ENCODE assay signal across 8 mouse cellular contexts in the genomic region with DNA sequence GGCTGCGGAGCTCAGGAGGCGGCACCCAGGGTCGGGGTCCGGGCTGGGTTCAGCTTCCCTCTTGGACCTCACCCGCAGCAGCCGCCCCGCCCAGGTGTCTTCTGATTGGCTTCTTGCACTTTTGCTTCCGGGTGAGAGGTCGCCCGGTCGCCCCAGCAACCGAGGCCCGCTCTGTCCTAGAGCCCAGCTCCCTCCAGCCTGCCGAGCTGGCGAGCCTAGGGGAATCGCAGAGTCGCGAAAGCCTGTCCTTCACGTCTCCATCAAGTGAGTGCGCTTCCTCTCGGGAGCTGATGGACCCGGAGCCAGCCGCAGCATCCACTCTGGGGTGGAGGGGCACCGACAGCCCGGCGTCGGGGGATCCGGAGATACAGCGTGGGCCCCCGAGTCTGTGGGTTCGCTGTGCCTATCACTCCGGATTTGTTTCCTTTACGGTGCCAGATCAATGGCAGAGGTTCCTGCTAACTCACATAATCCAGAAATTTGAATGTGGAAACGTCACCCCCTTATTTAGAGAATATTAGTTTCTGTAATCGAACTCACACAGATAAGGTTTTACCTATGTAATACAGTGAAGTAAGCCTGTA. TPM values are rescaled to one million over a fixed set of nuclear protein-coding genes. Genes with fewer than 3 reads are reported as not detected.
DNase-seq lines count a peak whose midpoint lies in the region; ATAC-seq and TF ChIP-seq lines count a peak whose summit lies in the region.

Gene Morn2, plus strand, starts transcription at position 130 of the 584 bp plus-strand sequence.
Gene Dhx57, minus strand, starts transcription at position 403 of the 584 bp plus-strand sequence.

- under 1% methylated on average over 35 of the region's 35 CpGs for WGBS in forebrain, embryonic 16.5 days
- under 1% methylated on average over 32 of the region's 35 CpGs for WGBS in lung, embryonic 15.5 days

- H3K36me3 ChIP-seq in ES-E14 (ENCODE audit: control insufficient read depth, insufficient read depth, low read length, poor library complexity, severe bottlenecking) = no peaks in the 10 kb centered on the region
- no peaks in the 10 kb centered on the region for H3K36me3 ChIP-seq in forebrain, embryonic 16.5 days (ENCODE audit: control insufficient read depth, insufficient read depth)
- no peaks in the 10 kb centered on the region for H3K36me3 ChIP-seq in lung, embryonic 15.5 days

- in situ Hi-C loops in ES-E14 (cut with MboI; ENCODE audit: low sequenced_read_pairs in 2 of 2, unreplicated experiment in 2 of 2) = no loop called here

- ATAC-seq in forebrain, embryonic 16.5 days = peak; percentile 98
- ATAC-seq in lung, embryonic 15.5 days (ENCODE audit: borderline replicate concordance, extremely low read depth, low FRiP score, low TSS enrichment) = peak; percentile 99

- H3K4me3 ChIP-seq in ES-E14 (ENCODE audit: insufficient read depth in 1 of 2, low read depth in 1 of 2, low read length in 2 of 2, poor library complexity in 1 of 2, severe bottlenecking in 1 of 2) = peak within 1 kb of the TSS; percentile 84 to 96
- peak within 1 kb of the TSS; percentile 93 for H3K4me3 ChIP-seq in forebrain, embryonic 16.5 days (replicated peaks; ENCODE audit: low read length)
- peak within 1 kb of the TSS; percentile 96 for H3K4me3 ChIP-seq in lung, embryonic 15.5 days

- no peaks in the 10 kb centered on the region for H3K9me3 ChIP-seq in ES-E14 (ENCODE audit: control insufficient read depth, insufficient read depth, low read depth, low read length)
- H3K9me3 ChIP-seq in forebrain, embryonic 16.5 days (ENCODE audit: control insufficient read depth, low read length) = no peaks in the 10 kb centered on the region
- H3K9me3 ChIP-seq in lung, embryonic 15.5 days = no peaks in the 10 kb centered on the region

- H3K4me2 ChIP-seq in forebrain, embryonic 16.5 days (ENCODE audit: low read length) = peak within 1 kb of the TSS; percentile 58
- peak within 1 kb of the TSS; percentile 79 for H3K4me2 ChIP-seq in lung, embryonic 15.5 days

- no peaks in the 10 kb centered on the region for H3K27me3 ChIP-seq in forebrain, embryonic 16.5 days (replicated peaks; ENCODE audit: control insufficient read depth, insufficient read depth, low read length)
- H3K27me3 ChIP-seq in lung, embryonic 15.5 days = no peaks in the 10 kb centered on the region

- DNase-seq in ES-E14 (ENCODE audit: low read depth, low spot score) = peak; percentile 96
- peak; percentile 97 for DNase-seq in cerebellum, adult 11-12 months
- peak; percentile 99 for DNase-seq in heart, postnatal 4 days
- peak; percentile 94 to 97 for DNase-seq in layer of hippocampus, adult 8-10 months (ENCODE audit: low spot score in 2 of 2)
- DNase-seq in ovary, adult 18-20 months (ENCODE audit: low spot score) = peak; percentile 95
- peak; percentile 94 for DNase-seq in thymus, postnatal 0 days (ENCODE audit: low spot score)

- H3K27ac ChIP-seq in ES-E14 (ENCODE audit: insufficient read depth, low read depth, low read length, poor library complexity, severe bottlenecking) = 0 out of 2 replicates have a peak within 1 kb of the TSS, but pooled peaks have one; percentile 3
- H3K27ac ChIP-seq in forebrain, embryonic 16.5 days (ENCODE audit: low read length) = peak within 1 kb of the TSS; percentile 94
- peak within 1 kb of the TSS; percentile 89 for H3K27ac ChIP-seq in lung, embryonic 15.5 days

- no peaks in the 10 kb centered on the region for H3K4me1 ChIP-seq in ES-E14 (ENCODE audit: control insufficient read depth in 2 of 2, insufficient read depth in 2 of 2, low read length in 2 of 2, poor library complexity in 1 of 2)
- H3K4me1 ChIP-seq in forebrain, embryonic 16.5 days (replicated peaks; ENCODE audit: control insufficient read depth, insufficient read depth, low read length) = peaks cover 12% of the 10 kb centered on the region
- H3K4me1 ChIP-seq in lung, embryonic 15.5 days = peaks cover 11% of the 10 kb centered on the region; the same call in 1 of the 2 replicates

- H3K9ac ChIP-seq in ES-E14 (ENCODE audit: insufficient read depth, low read depth, low read length, poor library complexity, severe bottlenecking) = peak within 1 kb of the TSS; percentile 82
- peak within 1 kb of the TSS; percentile 90 for H3K9ac ChIP-seq in forebrain, embryonic 16.5 days (replicated peaks; ENCODE audit: low read depth, low read length)
- peak within 1 kb of the TSS; percentile 91 for H3K9ac ChIP-seq in lung, embryonic 15.5 days

TF ChIP-seq in ES-E14, 5 proteins besides CTCF, POLR2A, EP300 and RAD21:
- TF ChIP-seq MAFK (IDR thresholded peaks at IDR 0.05; ENCODE audit: insufficient read depth, low read depth, low read length) (no peak), ZNF384 (IDR thresholded peaks at IDR 0.05; ENCODE audit: low read depth, low read length) (no peak), HCFC1 (IDR thresholded peaks at IDR 0.05; ENCODE audit: borderline replicate concordance, insufficient read depth, low read length) (peak; percentile 71; the same call in 1 of the 2 replicates), ZC3H11A (IDR thresholded peaks at IDR 0.05; ENCODE audit: borderline replicate concordance, low read depth, low read length) (peak; percentile 10; the same call in 1 of the 2 replicates), CHD2 (IDR thresholded peaks at IDR 0.05; ENCODE audit: low read depth, low read length) (peak; percentile 89)

RNA-seq across cellular contexts. Expression of gene Morn2, which starts in this region (rescaled TPM):
- total RNA-seq in ES-E14 (2012; rRNA removed) = 9.0 and 10.7 TPM in 2 replicates
- 40.8 and 42.8 TPM in 2 replicates for polyA plus RNA-seq in forebrain, embryonic 16.5 days (2015; fragmentation: Nextera tagmentation; extraction: Ambion mirVana)
- 10 to 100 TPM; 13.3 to 15.6 TPM for total RNA-seq in heart, postnatal 4 days (2021)
- 10 to 100 TPM; 13.1 to 24.6 (median 16.8) TPM for total RNA-seq in layer of hippocampus, adult 8-10 months (2022)
- polyA plus RNA-seq in lung, embryonic 15.5 days (2015; fragmentation: Nextera tagmentation; extraction: Ambion mirVana) = 34.1 and 35.7 TPM in 2 replicates
- 14.8 and 17.6 TPM in 2 replicates for polyA plus RNA-seq in thymus, postnatal 0 days (2015; fragmentation: Nextera tagmentation; extraction: Ambion mirVana)

RNA-seq across cellular contexts. Expression of gene Dhx57, which starts in this region (rescaled TPM):
- total RNA-seq in ES-E14 (2012; rRNA removed) = 13.9 and 15.2 TPM in 2 replicates
- 54.4 and 56.7 TPM in 2 replicates for polyA plus RNA-seq in forebrain, embryonic 16.5 days (2015; fragmentation: Nextera tagmentation; extraction: Ambion mirVana)
- 1 to 10 TPM; 9.2 to 9.3 TPM for total RNA-seq in heart, postnatal 4 days (2021)
- total RNA-seq in layer of hippocampus, adult 8-10 months (2022) = 10 to 100 TPM; 35.5 to 42.2 (median 38.5) TPM
- polyA plus RNA-seq in lung, embryonic 15.5 days (2015; fragmentation: Nextera tagmentation; extraction: Ambion mirVana) = 13.9 and 15.6 TPM in 2 replicates
- polyA plus RNA-seq in thymus, postnatal 0 days (2015; fragmentation: Nextera tagmentation; extraction: Ambion mirVana) = 8.5 and 9.5 TPM in 2 replicates

Comparison
In these comparisons a context has a peak if more than half of its experiments do, and no peak if none do; other contexts are left out.
1. Peak in every context shown above with its lines: DNase-seq, ATAC-seq, H3K4me3 ChIP-seq and H3K27ac ChIP-seq.
2. H3K27ac ChIP-seq: peak in every context shown above with its lines; median percentile 94 in forebrain, embryonic 16.5 days; 89 in lung, embryonic 15.5 days; 3 in ES-E14.